Mouse (Mus musculus): ENCODE results near the gene Gjb1. TPM values are rescaled to one million over a fixed set of nuclear protein-coding genes. Genes with fewer than 3 reads are reported as not detected.

The Gjb1 gene
- total and polyA plus RNA-seq, 3 experiments, result not detected

DNA sequence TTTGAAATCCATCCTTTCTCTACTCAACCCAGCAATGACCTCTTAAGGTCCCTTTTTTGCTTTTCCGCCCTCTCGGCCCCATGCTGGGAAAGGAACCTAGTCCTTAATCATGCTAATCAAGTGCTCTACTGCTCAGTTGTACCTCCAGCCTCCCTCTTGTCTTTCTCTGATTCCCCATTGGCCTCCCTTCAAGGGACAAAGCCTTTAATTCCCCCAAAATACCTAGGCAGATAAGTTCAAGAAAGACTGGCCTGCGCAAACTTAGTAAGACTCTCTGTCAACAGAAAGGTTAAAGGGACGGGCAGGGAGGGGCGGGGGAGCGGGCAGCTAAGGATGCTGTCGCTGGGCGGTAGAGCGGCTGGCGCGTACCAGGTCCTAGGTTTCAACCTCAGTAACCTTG lies 20.3 kb downstream of the Gjb1 start:
- Histone ChIP-seq H3K36me3 (ENCODE audit: control insufficient read depth in 1 of 2, insufficient read depth in 2 of 2, low read length in 2 of 2) (no peaks in the 10 kb centered on the region), H3K9ac (ENCODE audit: control insufficient read depth, low read depth, low read length, poor library complexity, severe bottlenecking) (no peak overlapping the region), H3K27me3 (ENCODE audit: control insufficient read depth in 1 of 2, insufficient read depth in 2 of 2, low read length in 2 of 2) (no peaks in the 10 kb centered on the region), H3K27ac (ENCODE audit: control insufficient read depth, low read depth, low read length) (no peak overlapping the region), H3K4me3 (ENCODE audit: control insufficient read depth in 1 of 2, insufficient read depth in 1 of 2, low read depth in 2 of 2, low read length in 2 of 2) (no peak overlapping the region), H3K4me1 (ENCODE audit: control insufficient read depth in 1 of 2, insufficient read depth in 2 of 2, low read length in 2 of 2) (no peaks in the 10 kb centered on the region), H3K79me2 (ENCODE audit: control insufficient read depth, insufficient read depth, low read length, poor library complexity) (no peaks in the 10 kb centered on the region), H3K9me3 (replicated peaks; ENCODE audit: insufficient read depth, low read length) (no peaks in the 10 kb centered on the region)
- no peak for DNase-seq (ENCODE audit: low read depth, low spot score)
- no peak for TF ChIP-seq NELFE (IDR thresholded peaks at IDR 0.05; ENCODE audit: low read depth, low read length)
- no peak for TF ChIP-seq GATA1 (IDR thresholded peaks at IDR 0.05; ENCODE audit: low read depth, low read length)
- TF ChIP-seq ETS1 (IDR thresholded peaks at IDR 0.05; ENCODE audit: low read depth, low read length), result no peak
- no peak for TF ChIP-seq POLR2AphosphoS5 (IDR thresholded peaks at IDR 0.05; ENCODE audit: borderline replicate concordance, low read depth, low read length)
- no peak for TF ChIP-seq SMC3 (IDR thresholded peaks at IDR 0.05; ENCODE audit: low read depth, low read length)
- TF ChIP-seq USF2 (IDR thresholded peaks at IDR 0.05; ENCODE audit: borderline replicate concordance in 1 of 2, insufficient read depth in 1 of 2, low read depth in 1 of 2, low read length in 2 of 2), result no peak
- no peak for TF ChIP-seq RCOR1 (IDR thresholded peaks at IDR 0.05; ENCODE audit: low read depth, low read length)
- TF ChIP-seq MYB (IDR thresholded peaks at IDR 0.05; ENCODE audit: low read depth, low read length), result no peak
- no peak for TF ChIP-seq MXI1 (IDR thresholded peaks at IDR 0.05; ENCODE audit: low read depth, low read length)
- TF ChIP-seq CHD2 (IDR thresholded peaks at IDR 0.05; ENCODE audit: low read length), result no peak

DNA sequence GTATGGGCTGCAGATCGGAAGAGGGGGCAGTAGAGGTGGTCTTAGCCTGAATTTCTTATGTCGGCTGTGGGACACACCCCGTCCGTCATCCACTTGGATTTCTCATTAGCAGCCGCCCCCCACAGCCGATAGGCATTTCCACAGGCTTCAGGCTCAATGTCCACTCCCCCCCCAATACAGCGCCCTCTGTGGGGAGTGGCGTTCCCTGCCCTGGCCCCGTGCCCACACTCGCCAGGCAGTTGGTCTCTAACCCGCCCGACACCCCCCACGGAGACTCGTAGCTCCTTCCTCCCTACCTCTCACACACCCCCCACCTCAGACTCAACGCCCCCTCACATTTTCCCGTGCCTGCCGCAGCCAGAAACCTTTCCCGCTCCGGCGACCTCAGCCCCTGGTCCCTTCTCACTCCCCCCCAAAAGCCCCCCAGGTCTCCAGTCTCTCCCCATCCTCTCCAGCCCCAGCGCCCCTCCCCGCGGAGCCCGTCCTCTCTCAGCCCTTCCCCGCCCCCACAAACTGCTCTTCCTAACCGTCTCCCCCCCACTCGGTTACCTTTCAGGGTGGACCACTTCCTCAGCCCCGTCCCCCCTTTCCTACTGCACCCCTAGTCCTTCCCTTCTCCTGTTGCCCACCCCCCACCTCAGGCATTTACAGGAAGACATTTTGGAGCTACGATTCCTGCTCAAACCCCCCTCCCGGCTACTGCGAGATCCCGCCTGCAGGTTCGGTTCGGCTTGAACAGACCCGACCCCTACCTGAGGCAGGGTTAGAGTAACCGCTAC lies 43.0 kb downstream of the Gjb1 start:
- Histone ChIP-seq H3K4me1 (ENCODE audit: control insufficient read depth in 1 of 2, insufficient read depth in 2 of 2, low read length in 2 of 2) (peaks cover 3 to 5% of the 10 kb centered on the region in 2 experiments; a peak in 2 of 4 replicates), H3K9ac (ENCODE audit: control insufficient read depth, low read depth, low read length, poor library complexity, severe bottlenecking) (peak overlapping the region; percentile 84), H3K79me2 (ENCODE audit: control insufficient read depth, insufficient read depth, low read length, poor library complexity) (peaks cover 7% of the 10 kb centered on the region), H3K4me3 (ENCODE audit: control insufficient read depth in 1 of 2, insufficient read depth in 1 of 2, low read depth in 2 of 2, low read length in 2 of 2) (peak overlapping the region; percentile 79 to 84), H3K27ac (ENCODE audit: control insufficient read depth, low read depth, low read length) (peak overlapping the region; percentile 44), H3K27me3 (ENCODE audit: control insufficient read depth in 1 of 2, insufficient read depth in 2 of 2, low read length in 2 of 2) (no peaks in the 10 kb centered on the region), H3K36me3 (ENCODE audit: control insufficient read depth in 1 of 2, insufficient read depth in 2 of 2, low read length in 2 of 2) (peaks cover 0 to 2% of the 10 kb centered on the region in 2 experiments; a peak in 1 of 4 replicates), H3K9me3 (replicated peaks; ENCODE audit: insufficient read depth, low read length) (no peaks in the 10 kb centered on the region)
- TF ChIP-seq CHD1 (IDR thresholded peaks at IDR 0.05; ENCODE audit: low read depth, low read length), result no peak
- peak in 2 of 3 experiments; percentile 33 to 44; a peak in 4 of 6 replicates for TF ChIP-seq CTCF (IDR thresholded peaks at IDR 0.05 in 2 of 3, conservative IDR thresholded peaks at IDR 0.05 in 1 of 3; ENCODE audit: control insufficient read depth in 1 of 3, insufficient read depth in 1 of 3, low read depth in 2 of 3, low read length in 3 of 3, poor library complexity in 1 of 3, severe bottlenecking in 1 of 3)
- DNase-seq (ENCODE audit: low read depth, low spot score), result peak; percentile 56
